Mouse (Mus musculus) lung, postnatal 0 days (tissue): ENCODE measurements around the gene Mgat4c.

Experiments used
- CTCF ChIP-seq: IDR thresholded peaks from 2 replicates; pipeline ENCODE4 v1.5.1; 2016; ENCODE audit warnings: antibody characterized with exemption, mild to moderate bottlenecking
- EP300 ChIP-seq: IDR thresholded peaks from 2 replicates; pipeline ENCODE4 v1.6.1; 2016; ENCODE audit warnings: antibody characterized with exemption, mild to moderate bottlenecking, control low read depth

DNA sequence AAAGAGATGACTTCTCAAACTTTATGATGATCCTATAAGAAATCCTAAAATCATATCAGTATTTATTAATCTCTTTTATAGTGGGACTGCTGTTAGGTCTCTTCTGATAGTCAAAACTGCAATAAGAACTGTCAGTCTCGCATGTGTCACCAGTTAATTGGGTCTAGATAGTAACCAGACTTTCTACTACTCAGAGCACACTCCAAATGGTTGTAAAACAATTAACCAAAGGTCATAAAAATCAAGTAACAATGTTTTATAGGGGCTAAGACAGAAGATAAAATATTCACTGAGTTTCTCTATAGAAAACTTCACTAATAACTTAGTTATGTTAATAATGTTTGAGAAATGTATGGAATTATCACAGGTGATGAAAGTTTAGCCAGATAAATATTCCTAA lies 208.6 kb downstream of the Mgat4c start:
- TF ChIP-seq CTCF (no peak), EP300 (no peak)
